Mouse (Mus musculus): ENCODE results near the gene Ptov1.

- no peak for TF ChIP-seq CTCF (IDR thresholded peaks at IDR 0.05; ENCODE audit: borderline replicate concordance, extremely low read depth, insufficient read depth, insufficient read length)
- TF ChIP-seq POLR2A (IDR thresholded peaks at IDR 0.05; ENCODE audit: borderline replicate concordance, extremely low read depth, insufficient read depth, insufficient read length, poor library complexity, severe bottlenecking): no peak
These were observed 33.6 kb downstream of the Ptov1 start for GRCm38 (mm10) chr7:44836016-44836404.

Measured in brain, embryonic 14.5 days (tissue).